Mouse (Mus musculus) MEL (cell line): Measurements from ENCODE around the gene Rps6ka2. TPM values are rescaled to one million over a fixed set of nuclear protein-coding genes. Genes with fewer than 3 reads are reported as not detected.

Experiments
- DNase-seq: peaks from one replicate; pipeline ENCODE4 v3.0.0; 2011; ENCODE audit warnings: low read depth, low spot score
- H3K27ac ChIP-seq: 2 replicates; pipeline ENCODE4 v1.5.1; 2012; ENCODE audit warnings: low read depth, mild to moderate bottlenecking, control low read depth, low read length, moderate library complexity; ENCODE audit not compliant: control insufficient read depth
- H3K27me3 ChIP-seq, 2 experiments: fragments of 150-350 bp in 1 of 2; sonication (generic) in 1 of 2; 2 replicates each; pipeline ENCODE4 v1.6.1; 2012; ENCODE audit warnings: low read length in 2 of 2, mild to moderate bottlenecking in 2 of 2, improper control_type of control experiment in 1 of 2, moderate library complexity in 1 of 2; ENCODE audit not compliant: insufficient read depth in 2 of 2, control insufficient read depth in 1 of 2
- H3K36me3 ChIP-seq, 2 experiments: 2 replicates each; pipeline ENCODE4 v1.6.1; 2012 to 2014; ENCODE audit warnings: low read length in 2 of 2, improper control_type of control experiment in 1 of 2, inconsistent platforms in 1 of 2, mild to moderate bottlenecking in 1 of 2; ENCODE audit not compliant: insufficient read depth in 2 of 2, control insufficient read depth in 1 of 2
- H3K4me1 ChIP-seq, 2 experiments: fragments of 150-350 bp in 1 of 2; sonication (generic) in 1 of 2; 2 replicates each; pipeline ENCODE4 v1.6.1; 2012; ENCODE audit warnings: low read length in 2 of 2, improper control_type of control experiment in 1 of 2, mild to moderate bottlenecking in 1 of 2; ENCODE audit not compliant: insufficient read depth in 2 of 2, control insufficient read depth in 1 of 2
- H3K4me3 ChIP-seq, 2 experiments: fragments of 150-350 bp in 1 of 2; sonication (generic) in 1 of 2; 2 replicates each; pipeline ENCODE4 v1.5.1; 2012; ENCODE audit warnings: low read depth in 2 of 2, low read length in 2 of 2, mild to moderate bottlenecking in 2 of 2, moderate library complexity in 2 of 2, control low read depth in 1 of 2, improper control_type of control experiment in 1 of 2; ENCODE audit not compliant: control insufficient read depth in 1 of 2, insufficient read depth in 1 of 2
- H3K79me2 ChIP-seq: 2 replicates; pipeline ENCODE4 v1.6.1; 2012; ENCODE audit warnings: mild to moderate bottlenecking, low read length, moderate library complexity; ENCODE audit not compliant: control insufficient read depth, poor library complexity, insufficient read depth
- H3K9ac ChIP-seq: 2 replicates; pipeline ENCODE4 v1.6.1; 2012; ENCODE audit warnings: low read depth, mild to moderate bottlenecking, control low read depth, low read length, moderate library complexity; ENCODE audit not compliant: control insufficient read depth, poor library complexity, severe bottlenecking
- H3K9me3 ChIP-seq: fragments of 150-350 bp; sonication (generic); replicated peaks from 2 replicates; pipeline ENCODE4 v1.6.1; 2012; ENCODE audit warnings: mild to moderate bottlenecking, low read length, improper control_type of control experiment, moderate library complexity; ENCODE audit not compliant: insufficient read depth
- CHD1 ChIP-seq: IDR thresholded peaks from 2 replicates; pipeline ENCODE4 v1.6.1; 2012; ENCODE audit warnings: low read depth, mild to moderate bottlenecking, inconsistent platforms, low read length, improper control_type of control experiment
- CHD2 ChIP-seq: IDR thresholded peaks from 2 replicates; pipeline ENCODE4 v1.6.1; 2011; ENCODE audit warnings: low read length, improper control_type of control experiment
- E2F4 ChIP-seq: IDR thresholded peaks from 2 replicates; pipeline ENCODE4 v1.6.1; 2011; ENCODE audit warnings: low read depth, low read length, improper control_type of control experiment, borderline replicate concordance
- ELF1 ChIP-seq: IDR thresholded peaks from 2 replicates; pipeline ENCODE4 v1.6.1; 2014; ENCODE audit warnings: low read depth, mild to moderate bottlenecking, inconsistent platforms, low read length, improper control_type of control experiment, moderate library complexity
- EP300 ChIP-seq, 2 experiments: IDR thresholded peaks; 2 replicates each; pipeline ENCODE4 v1.6.1; 2011; ENCODE audit warnings: improper control_type of control experiment in 2 of 2, low read length in 2 of 2, low read depth in 1 of 2, mild to moderate bottlenecking in 1 of 2
- GATA1 ChIP-seq: IDR thresholded peaks from 2 replicates; pipeline ENCODE4 v1.6.1; 2011; ENCODE audit warnings: low read depth, low read length, improper control_type of control experiment
- JUND ChIP-seq: IDR thresholded peaks from 2 replicates; pipeline ENCODE4 v1.6.1; 2011; ENCODE audit warnings: low read depth, mild to moderate bottlenecking, improper control_type of control experiment, low read length
- KAT2A ChIP-seq: conservative IDR thresholded peaks from 2 replicates; pipeline ENCODE4 v1.6.1; 2012; ENCODE audit warnings: low read depth, low read length, improper control_type of control experiment, inconsistent platforms
- MAFK ChIP-seq: IDR thresholded peaks from 2 replicates; pipeline ENCODE4 v1.6.1; 2011; ENCODE audit warnings: low read depth, mild to moderate bottlenecking, low read length, improper control_type of control experiment, borderline replicate concordance
- MAZ ChIP-seq: IDR thresholded peaks from 2 replicates; pipeline ENCODE4 v1.6.1; 2012; ENCODE audit warnings: low read depth, mild to moderate bottlenecking, inconsistent platforms, low read length, improper control_type of control experiment
- NELFE ChIP-seq: IDR thresholded peaks from 2 replicates; pipeline ENCODE4 v1.6.1; 2011; ENCODE audit warnings: low read depth, low read length, improper control_type of control experiment
- NRF1 ChIP-seq: IDR thresholded peaks from 2 replicates; pipeline ENCODE4 v1.6.1; 2014; ENCODE audit warnings: low read depth, mild to moderate bottlenecking, inconsistent platforms, low read length, improper control_type of control experiment, moderate library complexity; ENCODE audit not compliant: poor library complexity, insufficient read depth, severe bottlenecking
- POLR2A ChIP-seq, 2 experiments: IDR thresholded peaks; 2 replicates each; pipeline ENCODE4 v1.6.1; 2011 to 2012; ENCODE audit warnings: low read length in 2 of 2, mild to moderate bottlenecking in 2 of 2, control low read depth in 1 of 2, improper control_type of control experiment in 1 of 2, low read depth in 1 of 2, moderate library complexity in 1 of 2; ENCODE audit not compliant: control insufficient read depth in 1 of 2, insufficient read depth in 1 of 2, poor library complexity in 1 of 2
- POLR2AphosphoS5 ChIP-seq: IDR thresholded peaks from 2 replicates; pipeline ENCODE4 v1.6.1; 2012; ENCODE audit warnings: low read depth, borderline replicate concordance, mild to moderate bottlenecking, inconsistent platforms, low read length, moderate library complexity, mixed read lengths
- TAL1 ChIP-seq: IDR thresholded peaks from 2 replicates; pipeline ENCODE4 v1.6.1; 2012; ENCODE audit warnings: mild to moderate bottlenecking, inconsistent platforms, low read length, moderate library complexity, mixed read lengths
- TBP ChIP-seq: IDR thresholded peaks from 2 replicates; pipeline ENCODE4 v1.8.0; 2011; ENCODE audit warnings: low read depth, low read length, improper control_type of control experiment
- TCF12 ChIP-seq: IDR thresholded peaks from 2 replicates; pipeline ENCODE4 v1.6.1; 2014; ENCODE audit warnings: low read depth, mild to moderate bottlenecking, inconsistent platforms, low read length, improper control_type of control experiment, moderate library complexity
- USF1 ChIP-seq: IDR thresholded peaks from 2 replicates; pipeline ENCODE4 v1.6.1; 2014; ENCODE audit warnings: low read depth, mild to moderate bottlenecking, inconsistent platforms, low read length, improper control_type of control experiment, moderate library complexity
- ZMIZ1 ChIP-seq: IDR thresholded peaks from 2 replicates; pipeline ENCODE4 v1.6.1; 2012; ENCODE audit warnings: low read depth, mild to moderate bottlenecking, inconsistent platforms, low read length, improper control_type of control experiment, moderate library complexity
- ZNF384 ChIP-seq: IDR thresholded peaks from 2 replicates; pipeline ENCODE4 v1.6.1; 2012; ENCODE audit warnings: low read depth, mild to moderate bottlenecking, inconsistent platforms, low read length, improper control_type of control experiment
- polyA plus RNA-seq, 2 experiments: library from polyadenylated mRNA; stranded (reverse) in 1 of 2; unstranded in 1 of 2; fragments of >175 nt in 1 of 2; fragments of >200 nt in 1 of 2; gene quantifications; 2 replicates each; pipeline versions ENCODE4 v1.2.1 to v1.2.4; 2012; ENCODE audit warnings: low replicate concordance in 2 of 2, low read depth in 1 of 2; ENCODE audit not compliant: insufficient read length in 2 of 2, insufficient read depth in 1 of 2, missing spikeins in 1 of 2
- total RNA-seq: library from RNA; depleted of rRNA; stranded (reverse); fragments of 300-350 nt; gene quantifications from 2 replicates; pipeline ENCODE4 v1.2.3, GENCODE M21; 2012

Rps6ka2 gene
- total and polyA plus RNA-seq, 3 experiments: 6.0 to 11.2 TPM; not detected in 1

DNA sequence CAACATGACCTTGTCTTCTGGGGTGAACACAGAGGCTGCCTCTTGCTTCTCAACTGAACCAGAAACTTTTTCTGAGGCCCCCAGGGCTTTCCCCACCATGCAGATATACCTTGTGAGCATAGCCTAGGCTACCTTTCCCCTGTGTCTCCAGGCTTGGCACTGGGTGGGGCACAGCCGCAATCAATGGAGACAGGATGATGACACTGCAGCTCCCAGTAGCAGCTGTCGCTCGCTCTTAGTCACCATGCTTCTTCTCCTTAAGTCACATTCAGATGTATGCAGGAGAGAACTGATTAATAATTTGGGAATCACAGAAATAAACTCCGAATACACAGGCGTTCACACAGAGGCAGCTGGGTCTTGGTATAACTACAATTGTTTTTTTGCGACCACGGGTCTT lies 4.4 kb upstream of the Rps6ka2 start:
- TF ChIP-seq ZNF384: no peak
- no peak for TF ChIP-seq EP300 (IDR thresholded peaks at IDR 0.05; ENCODE audit: low read depth in 1 of 2, low read length in 2 of 2)
- no peak for TF ChIP-seq ZMIZ1
- no peak for TF ChIP-seq TAL1
- TF ChIP-seq MAZ: no peak
- TF ChIP-seq TCF12: no peak
- no peak for TF ChIP-seq ELF1
- TF ChIP-seq CHD1: no peak
- TF ChIP-seq JUND: no peak
- TF ChIP-seq E2F4: no peak
- TF ChIP-seq NRF1: no peak
- TF ChIP-seq KAT2A: no peak
- no peak for TF ChIP-seq NELFE
- no peak for TF ChIP-seq POLR2A (IDR thresholded peaks at IDR 0.05; ENCODE audit: control insufficient read depth in 1 of 2, insufficient read depth in 1 of 2, low read depth in 1 of 2, low read length in 2 of 2, poor library complexity in 1 of 2)
- TF ChIP-seq POLR2AphosphoS5: no peak
- TF ChIP-seq MAFK: no peak
- TF ChIP-seq TBP: no peak
- TF ChIP-seq USF1: no peak
- H3K4me3 ChIP-seq: no peak overlapping the region
- no peak overlapping the region for H3K27ac ChIP-seq
- no peaks in the 10 kb centered on the region for H3K9me3 ChIP-seq
- H3K27me3 ChIP-seq: no peaks in the 10 kb centered on the region; a peak in 1 of 4 replicates
- no peak overlapping the region for H3K9ac ChIP-seq
- DNase-seq: no peak
- H3K36me3 ChIP-seq: peaks cover 0 to 4% of the 10 kb centered on the region in 2 experiments; a peak in 1 of 4 replicates
- H3K79me2 ChIP-seq: no peaks in the 10 kb centered on the region
- H3K4me1 ChIP-seq: peaks cover 0 to 19% of the 10 kb centered on the region in 2 experiments; a peak in 3 of 4 replicates

DNA sequence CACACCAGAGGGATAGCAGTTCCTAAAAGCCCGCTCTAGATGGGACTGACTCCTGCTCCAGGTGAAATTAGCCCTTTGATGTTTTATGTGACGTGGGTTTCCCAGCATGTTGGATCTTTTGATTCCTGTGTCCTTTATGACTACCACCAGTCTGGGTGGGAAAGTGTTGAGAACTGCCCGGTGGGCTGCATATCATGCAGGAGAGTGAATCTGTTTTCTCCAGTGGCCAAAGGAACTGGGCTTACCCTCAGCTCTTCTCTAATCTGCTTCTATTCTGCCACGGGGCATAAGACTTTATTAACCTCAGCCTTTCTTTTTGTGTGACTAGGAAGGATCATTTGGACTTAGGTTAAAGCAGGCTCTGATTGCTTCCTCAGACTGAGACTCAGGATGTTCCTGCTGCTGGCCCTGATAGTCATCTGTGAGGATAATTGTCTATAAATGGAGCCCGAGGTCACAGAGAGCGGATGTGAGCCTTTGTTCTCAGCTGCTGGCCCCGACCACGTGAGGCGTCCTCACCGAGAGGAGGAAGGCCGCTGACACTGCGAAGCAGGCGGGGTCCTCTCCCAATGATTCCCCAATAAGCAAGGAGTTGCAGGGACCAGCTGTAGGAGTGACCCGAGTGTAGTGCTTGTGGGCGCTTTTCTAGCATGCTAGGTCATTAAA lies 821 bp upstream of the Rps6ka2 start:
- no peak for DNase-seq
- H3K27ac ChIP-seq: peak overlapping the region; percentile 14
- peak overlapping the region; percentile 53 to 71 for H3K4me3 ChIP-seq
- 0 out of 2 replicates have a peak, but pooled peaks cover 3% of the 10 kb centered on the region for H3K79me2 ChIP-seq
- H3K9ac ChIP-seq: peak overlapping the region; percentile 43
- peaks cover 15 to 27% of the 10 kb centered on the region in 2 experiments for H3K4me1 ChIP-seq
- no peak for TF ChIP-seq GATA1
- TF ChIP-seq USF1: peak; percentile 75
- TF ChIP-seq JUND: no peak
- TF ChIP-seq ELF1: peak; percentile 12; the same call in 1 of the 2 replicates
- TF ChIP-seq CHD2: no peak
- TF ChIP-seq, all 39 proteins: peak for 2
- Histone ChIP-seq H3K27me3 (no peaks in the 10 kb centered on the region; a peak in 1 of 4 replicates), H3K9me3 (no peaks in the 10 kb centered on the region), H3K36me3 (peaks cover 0 to 24% of the 10 kb centered on the region in 2 experiments; a peak in 2 of 4 replicates)
